Mouse (Mus musculus) heart, postnatal 14 days (tissue): ENCODE data around the gene Herc3. TPM values are rescaled to one million over a fixed set of nuclear protein-coding genes. Genes with fewer than 3 reads are reported as not detected.
A peak's percentile ranks its signal among the peaks of the same experiment; 100 is the strongest.
"Not testable (repeated sequence)": the region's sequence is repeated elsewhere in the genome, so short reads cannot be mapped to it uniquely, and the experiment has no call there.

ENCODE experiments used
- DNase-seq, 2 experiments: peaks; one replicate each; pipeline ENCODE4 v3.0.0; 2021 to 2022
- intact Hi-C: fragments of 180-260 bp; cut with DNase I; formaldehyde crosslinking; loops from one replicate; pipeline ENCODE4 v1.15.1; 2025
- long read RNA-seq, 2 experiments: library from polyadenylated mRNA; stranded (forward); transcript quantifications; one replicate each; pipeline ENCODE4 v2.0.0; 2021
- total RNA-seq, 2 experiments: library from RNA; stranded (reverse); gene quantifications; 2 replicates each; pipeline ENCODE4 v1.2.3; 2021

Herc3 gene
- 10 to 100 TPM; 77.2 to 78.4 TPM for total RNA-seq
- long read RNA-seq, experiment 1, partial matches to known transcripts, result 15 of 32 reads
- long read RNA-seq, experiment 1, other reads (novel, unspliced or antisense), result 17 of 32 reads
- long read RNA-seq, experiment 2, partial matches to known transcripts, result 17 of 35 reads
- long read RNA-seq, experiment 2, other reads (novel, unspliced or antisense), result 18 of 35 reads

DNA sequence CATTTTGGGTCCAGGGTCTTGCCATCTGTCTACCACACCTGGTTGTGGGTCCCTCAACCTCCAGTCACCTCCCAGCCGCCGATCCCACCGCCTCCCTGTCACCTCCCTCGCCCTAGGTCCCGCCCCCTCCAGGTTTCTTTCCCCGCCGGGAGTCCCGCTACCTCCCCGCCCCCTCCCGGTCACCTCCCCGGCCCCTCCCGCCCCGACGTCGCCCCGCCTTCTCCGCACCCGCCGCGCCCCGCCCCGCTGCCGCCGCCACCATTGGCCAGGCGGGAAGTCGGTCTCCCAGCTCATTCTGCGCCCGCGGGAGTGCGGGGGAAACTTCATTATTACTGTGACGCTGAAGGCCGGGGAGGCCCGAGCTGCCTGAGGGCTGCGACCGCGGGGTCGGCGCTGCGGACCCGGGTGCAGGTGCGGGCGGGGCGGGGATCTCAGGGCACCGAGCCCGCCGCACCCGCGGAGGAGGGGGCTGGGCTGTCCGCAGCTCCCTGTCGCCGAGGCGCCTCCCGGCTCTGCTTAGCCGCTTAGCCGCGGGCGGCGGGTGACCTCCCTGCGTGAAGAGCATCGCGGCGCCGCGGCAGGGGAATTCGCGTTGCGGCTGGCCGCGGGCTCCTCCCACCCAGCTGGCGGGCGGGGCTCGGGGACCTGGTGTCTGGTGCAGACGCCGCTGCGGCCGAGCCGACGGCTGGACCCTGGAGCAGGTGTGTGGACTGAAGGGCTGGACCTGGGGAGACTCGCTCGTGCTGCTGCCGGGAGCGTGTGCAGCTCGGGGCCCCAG is at the start of gene Herc3:
Gene Herc3, plus strand, starts transcription at position 234 of the 778 bp plus-strand sequence.
- peak; percentile 87 for DNase-seq
- intact Hi-C loops, result no loop called here

DNA sequence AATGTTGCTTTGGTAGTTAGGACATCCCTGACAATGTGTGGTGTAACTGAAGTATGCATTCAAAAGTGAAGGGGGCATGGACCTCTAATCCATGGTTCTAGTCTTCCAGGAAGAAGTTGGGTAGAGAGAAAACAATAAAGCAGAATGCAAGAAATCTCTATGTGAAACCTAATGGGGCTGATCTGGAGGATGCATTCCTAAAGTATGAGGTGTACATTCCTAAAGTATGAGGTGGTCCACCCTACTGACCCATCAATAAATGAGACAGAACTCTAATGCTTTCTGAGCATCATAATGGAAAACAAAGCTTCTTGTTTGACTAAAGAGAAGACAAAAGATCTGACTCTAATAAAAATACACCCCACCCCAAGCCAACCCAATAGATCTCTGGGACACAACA is 29.9 kb upstream of the Herc3 start:
- no peak for DNase-seq
- intact Hi-C loops, result no loop called here

DNA sequence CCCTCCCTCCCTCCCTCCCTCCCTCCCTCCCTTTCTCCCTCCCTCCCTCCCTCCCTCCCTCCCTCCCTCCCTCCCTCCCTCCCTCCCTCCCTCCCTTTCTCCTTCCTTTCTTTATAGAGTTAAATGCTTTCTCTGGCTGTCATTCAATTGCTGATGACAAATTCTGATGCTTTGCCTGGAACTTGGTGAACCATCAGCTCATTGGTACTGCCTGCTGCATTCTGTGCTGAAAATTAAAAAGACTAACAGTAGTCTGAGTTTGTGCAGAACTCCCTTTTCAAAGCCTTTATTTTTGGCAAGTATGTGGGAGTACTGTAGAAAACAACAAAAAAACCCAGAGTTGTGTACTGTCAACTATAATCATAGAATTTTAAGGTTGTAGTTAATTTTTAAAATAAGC is 16.9 kb upstream of the Herc3 start:
- intact Hi-C loops, result no loop called here
- DNase-seq, result no peak

DNA sequence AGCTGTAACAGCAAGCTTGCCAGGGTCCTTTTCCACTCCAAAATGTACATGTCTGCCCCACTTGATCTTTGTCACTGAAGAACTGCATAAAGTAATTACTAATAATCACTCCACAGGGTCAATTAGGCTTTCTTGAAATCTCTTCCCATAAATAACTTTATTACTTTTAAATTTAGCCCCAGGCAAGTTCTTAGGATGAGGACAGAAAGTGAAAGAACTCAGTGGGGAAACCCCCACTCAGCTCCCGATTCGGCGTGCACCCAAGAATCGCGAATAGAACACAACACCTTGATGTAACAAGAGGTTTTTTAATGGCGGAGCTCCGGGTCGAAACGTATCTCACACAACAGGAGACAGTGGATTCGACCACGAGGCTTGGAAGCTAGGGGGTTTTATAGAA is 14.2 kb upstream of the Herc3 start:
- intact Hi-C loops, DNase-seq: not testable (repeated sequence)

DNA sequence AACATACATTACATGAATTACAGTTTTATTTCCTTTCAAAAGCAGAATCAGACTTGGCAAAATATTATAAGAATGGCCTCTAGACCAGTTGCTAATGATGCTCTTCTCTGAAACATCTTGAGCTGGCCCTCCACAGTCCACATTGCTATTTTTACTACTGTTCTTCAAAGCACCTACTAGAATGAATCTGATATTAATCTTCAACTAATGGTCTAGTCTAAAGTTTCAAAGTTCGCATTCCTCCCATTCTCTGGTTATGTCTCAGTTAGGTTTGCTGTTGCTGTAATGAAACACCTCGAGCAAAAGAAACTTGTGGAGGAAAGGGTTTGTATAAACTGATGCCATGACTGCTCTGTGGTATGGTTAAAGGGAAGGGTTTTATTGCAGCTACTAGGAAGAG is 5.6 kb upstream of the Herc3 start:
- DNase-seq, result no peak
- intact Hi-C loops, result no loop called here

DNA sequence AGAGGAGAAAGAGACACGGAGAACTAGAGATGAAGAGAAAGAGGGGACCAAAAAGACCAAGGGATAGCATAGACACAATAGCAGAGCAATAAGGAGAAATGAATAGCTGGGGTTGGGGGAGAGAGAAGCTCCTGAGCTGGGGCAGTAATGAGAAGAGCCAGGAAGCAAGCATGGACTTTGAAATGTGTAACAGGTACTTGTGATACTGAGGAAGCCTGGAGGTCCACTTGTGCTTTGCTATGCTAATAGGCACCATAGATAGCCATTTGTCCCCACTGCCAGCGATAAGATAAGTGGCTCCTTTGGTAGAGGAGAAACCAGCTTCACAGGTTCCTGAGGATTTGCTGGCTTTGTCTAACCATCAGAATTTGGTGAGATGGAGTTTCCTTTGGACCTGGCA is 5.2 kb upstream of the Herc3 start:
- DNase-seq, result no peak
- intact Hi-C loops, result no loop called here

DNA sequence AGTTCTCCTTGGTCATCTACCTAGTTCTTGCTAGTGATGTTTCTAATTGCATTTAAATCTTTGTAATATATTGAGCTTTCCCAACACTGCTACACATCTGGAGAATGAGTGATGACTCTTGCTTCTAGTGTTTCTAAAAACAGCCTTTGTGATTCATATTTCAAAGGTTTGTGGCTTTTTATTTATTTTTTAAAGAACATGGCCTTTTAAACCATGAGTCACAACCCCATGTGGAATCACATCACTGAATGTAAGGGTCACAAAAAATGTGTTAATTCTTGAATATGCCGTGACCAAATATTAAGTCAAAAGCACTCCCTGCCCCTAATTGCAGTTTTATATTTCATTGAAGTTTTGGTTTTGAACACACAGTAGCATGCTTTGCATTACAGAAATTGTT is 2.7 kb upstream of the Herc3 start:
- DNase-seq, result no peak
- intact Hi-C loops, result no loop called here

DNA sequence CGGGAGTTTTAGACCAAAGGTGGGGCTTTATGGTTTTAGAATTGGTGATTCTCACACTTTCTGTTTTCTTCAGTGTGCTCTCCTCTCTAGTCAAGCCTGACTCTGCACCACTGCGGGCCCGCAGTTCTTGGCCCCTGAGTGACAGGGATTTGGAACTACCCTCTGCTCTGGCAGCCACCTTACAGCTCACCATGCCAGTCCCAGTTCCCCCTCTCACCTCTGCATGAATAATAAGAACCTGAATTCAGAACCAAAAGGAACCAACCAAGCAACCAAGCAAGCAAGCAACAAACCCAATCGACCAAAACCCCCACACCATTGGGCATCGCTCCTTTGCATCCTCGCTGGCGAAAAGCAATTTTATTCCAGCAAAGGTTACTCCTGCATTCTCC is 429 bp upstream of the Herc3 start:
- DNase-seq, result no peak
- intact Hi-C loops, result no loop called here

DNA sequence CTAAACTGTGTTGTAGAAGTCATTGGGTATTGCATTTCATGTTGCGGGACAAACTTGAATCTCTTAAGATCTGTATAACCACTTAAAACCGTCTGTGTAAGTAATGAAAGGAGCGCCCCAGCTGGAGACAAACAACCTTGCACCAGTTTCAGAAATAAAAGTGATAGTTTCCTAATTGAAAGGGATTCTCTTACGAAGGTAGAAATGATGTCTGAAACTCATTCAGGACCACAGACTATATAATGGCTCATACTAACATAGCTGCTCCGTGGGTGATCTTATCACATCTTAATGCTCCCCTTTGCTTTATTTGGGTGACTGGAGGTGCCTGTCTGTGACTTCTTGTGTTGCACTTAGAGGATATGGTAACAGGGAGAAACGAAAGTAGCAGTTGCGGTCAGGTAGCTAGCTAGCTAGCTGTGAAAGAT is 1.3 kb downstream of the Herc3 start:
- peak in 1 of 2 experiments; percentile 15 for DNase-seq
- intact Hi-C loops, result no loop called here

DNA sequence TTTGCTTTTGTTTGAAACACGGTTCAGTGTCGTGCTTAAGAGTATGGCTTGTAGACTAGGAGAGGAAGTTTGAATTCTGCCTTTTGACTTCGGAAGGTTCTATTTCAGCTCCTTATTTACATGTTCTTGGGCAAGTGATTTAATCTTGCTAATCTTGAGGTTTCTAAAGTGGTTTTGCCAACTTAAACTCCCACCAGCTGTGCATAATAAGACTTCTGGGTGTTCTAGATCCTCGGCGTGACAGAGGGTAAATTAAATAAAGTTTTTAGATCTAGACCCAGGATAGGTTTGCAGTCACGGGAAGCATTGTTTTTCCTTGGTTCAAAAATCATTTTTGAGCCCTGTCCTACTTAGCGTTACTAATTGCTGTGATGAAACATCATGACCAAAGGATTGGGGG is 3.2 kb downstream of the Herc3 start:
- DNase-seq, result no peak
- intact Hi-C loops, result no loop called here

DNA sequence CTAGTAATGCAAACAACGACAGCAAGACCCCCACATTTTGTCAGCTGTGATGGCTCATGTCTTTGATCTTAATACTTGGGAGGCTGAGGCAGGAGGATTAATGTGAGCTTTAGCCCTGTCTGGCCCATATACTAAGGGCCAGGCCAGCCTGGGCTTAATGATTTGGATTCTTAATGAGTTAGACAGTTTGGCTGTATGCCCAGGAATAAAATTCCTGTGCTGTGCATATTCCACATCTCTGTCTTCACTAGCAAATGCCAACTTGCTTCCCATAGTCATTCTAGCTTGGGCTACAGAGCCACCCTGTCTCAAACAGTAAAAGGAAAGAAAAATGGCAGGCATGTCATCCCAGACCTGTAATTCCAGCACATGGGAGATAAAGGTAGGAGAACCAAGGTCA is 4.3 kb downstream of the Herc3 start:
- no peak for DNase-seq
- intact Hi-C loops, result no loop called here

DNA sequence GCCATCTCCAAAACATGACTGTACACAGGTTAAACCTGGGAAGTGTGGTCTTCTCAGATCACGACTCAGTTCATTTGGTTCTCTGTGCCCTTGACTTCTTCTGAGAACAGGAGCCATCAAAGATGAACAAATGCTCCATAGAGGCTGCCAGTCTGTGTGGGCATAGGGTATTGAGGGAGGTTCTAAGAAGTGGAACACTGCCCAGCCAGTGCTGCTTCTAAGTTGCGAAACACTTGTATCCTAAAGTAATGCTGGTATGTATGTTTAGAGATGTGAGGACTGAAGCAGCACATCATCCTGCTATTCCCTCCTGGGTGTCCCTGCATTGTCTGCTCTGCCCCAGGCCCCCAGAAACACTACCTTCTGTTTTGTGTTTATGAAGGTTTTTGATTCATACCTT is 5.2 kb downstream of the Herc3 start:
- no peak for DNase-seq
- intact Hi-C loops, result no loop called here

DNA sequence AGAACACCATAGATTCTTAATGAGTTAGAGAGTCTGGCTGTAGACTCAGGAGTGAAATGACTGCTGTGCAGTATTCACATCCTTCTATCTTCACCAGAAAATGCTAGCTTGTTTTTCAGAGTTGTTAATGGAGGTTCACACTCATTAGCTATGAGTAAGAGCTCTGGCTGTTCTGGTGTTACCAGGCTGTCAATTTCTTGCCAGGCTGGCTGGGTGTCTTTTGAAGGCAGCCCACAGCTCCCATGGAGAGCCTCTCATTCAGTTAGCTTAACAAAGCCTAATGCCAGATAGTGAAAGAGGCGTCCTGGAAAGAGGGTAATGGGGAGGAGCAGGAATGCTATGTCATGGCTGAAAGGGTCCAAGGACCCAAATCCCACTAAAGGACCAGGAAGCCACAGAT is 6.7 kb downstream of the Herc3 start:
- no peak for DNase-seq
- intact Hi-C loops, result no loop called here

DNA sequence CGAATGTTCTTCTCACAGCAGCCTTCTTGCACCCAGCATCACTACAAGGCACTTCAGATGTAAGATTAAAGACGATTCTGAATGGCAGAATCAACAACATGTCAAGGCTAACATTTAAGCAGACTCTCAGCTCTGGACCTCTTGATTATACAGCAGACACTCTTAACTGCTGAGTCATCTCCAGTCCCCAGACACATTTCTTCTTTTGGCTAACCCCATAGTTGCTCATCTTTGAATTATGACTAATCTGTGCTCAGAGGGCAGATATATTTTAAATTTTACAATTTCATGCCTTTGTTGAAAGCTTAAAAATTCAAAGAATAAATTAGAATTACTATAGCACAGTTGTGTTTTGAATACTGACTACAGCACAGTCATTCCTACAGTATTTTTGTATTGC is 9.9 kb downstream of the Herc3 start:
- DNase-seq, result no peak
- intact Hi-C loops, result no loop called here

DNA sequence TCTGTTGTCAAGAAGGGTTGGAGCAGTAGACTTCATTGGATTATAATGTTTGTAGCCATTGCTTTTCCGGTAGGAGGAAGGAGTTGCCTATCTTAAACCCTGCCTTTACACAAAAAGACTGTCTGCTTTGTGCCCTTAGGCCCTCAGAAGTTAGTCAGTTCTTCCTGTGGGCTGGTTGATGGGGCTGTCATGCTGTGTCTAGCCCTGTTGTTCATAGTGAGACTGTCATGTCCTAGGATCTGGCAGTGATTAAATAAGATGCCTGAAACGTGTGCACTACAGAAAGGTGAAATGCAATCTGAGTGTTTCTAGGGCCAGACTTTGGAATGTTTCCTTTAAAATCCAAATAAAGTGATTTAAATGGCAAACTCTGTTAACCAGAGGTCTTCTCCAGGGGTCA is 10.9 kb downstream of the Herc3 start:
- no peak for DNase-seq
- intact Hi-C loops, result no loop called here

DNA sequence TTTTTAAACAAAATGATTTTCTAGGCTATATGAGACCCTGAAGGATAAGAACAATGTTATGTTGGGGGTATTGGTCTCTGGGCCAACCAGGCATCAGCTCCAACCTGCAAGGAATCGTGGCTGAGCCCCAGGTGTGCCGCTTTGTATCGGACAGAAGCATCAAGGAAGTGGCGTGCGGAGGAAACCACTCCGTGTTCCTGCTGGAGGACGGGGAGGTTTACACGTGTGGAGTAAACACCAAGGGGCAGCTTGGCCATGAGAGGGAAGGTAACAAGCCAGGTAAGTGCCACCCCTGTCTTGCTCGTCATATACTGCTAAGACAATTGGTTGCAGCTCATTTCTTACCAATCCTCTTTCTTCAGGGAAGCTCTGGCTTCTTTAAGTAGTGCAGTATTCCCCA is 12.3 kb downstream of the Herc3 start:
- intact Hi-C loops, result no loop called here
- no peak for DNase-seq

DNA sequence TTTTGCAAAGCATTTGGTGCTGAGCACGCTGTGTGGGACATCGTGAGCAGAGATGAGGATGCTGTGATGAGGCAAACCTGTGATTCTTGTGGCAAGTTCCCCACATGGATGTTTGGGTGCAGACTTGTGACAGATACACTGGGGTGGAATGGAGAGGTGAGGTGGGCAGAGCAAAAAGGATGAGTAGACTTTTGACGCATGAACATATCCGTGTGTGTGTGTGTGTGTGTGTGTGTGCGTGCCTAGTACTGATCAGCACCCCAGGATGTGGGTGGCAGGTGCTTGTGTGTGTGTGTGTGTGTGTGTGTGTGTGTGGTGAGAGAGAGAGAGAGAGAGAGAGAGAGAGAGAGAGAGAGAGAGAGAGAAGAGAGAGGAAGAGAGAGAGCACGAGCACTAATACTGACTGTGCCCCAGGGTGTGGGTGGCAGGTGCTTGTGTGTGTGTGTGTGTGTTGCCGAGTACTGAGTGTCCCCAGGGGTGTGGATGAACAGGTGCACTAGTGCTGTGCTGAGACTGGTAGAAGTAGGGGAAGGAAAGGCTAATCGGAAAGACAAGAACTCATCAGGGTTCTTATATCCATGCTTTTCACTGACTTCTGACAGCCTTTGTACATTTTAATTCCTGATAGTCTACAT is 13.0 kb downstream of the Herc3 start:
- DNase-seq, result no peak
- intact Hi-C loops, result no loop called here

DNA sequence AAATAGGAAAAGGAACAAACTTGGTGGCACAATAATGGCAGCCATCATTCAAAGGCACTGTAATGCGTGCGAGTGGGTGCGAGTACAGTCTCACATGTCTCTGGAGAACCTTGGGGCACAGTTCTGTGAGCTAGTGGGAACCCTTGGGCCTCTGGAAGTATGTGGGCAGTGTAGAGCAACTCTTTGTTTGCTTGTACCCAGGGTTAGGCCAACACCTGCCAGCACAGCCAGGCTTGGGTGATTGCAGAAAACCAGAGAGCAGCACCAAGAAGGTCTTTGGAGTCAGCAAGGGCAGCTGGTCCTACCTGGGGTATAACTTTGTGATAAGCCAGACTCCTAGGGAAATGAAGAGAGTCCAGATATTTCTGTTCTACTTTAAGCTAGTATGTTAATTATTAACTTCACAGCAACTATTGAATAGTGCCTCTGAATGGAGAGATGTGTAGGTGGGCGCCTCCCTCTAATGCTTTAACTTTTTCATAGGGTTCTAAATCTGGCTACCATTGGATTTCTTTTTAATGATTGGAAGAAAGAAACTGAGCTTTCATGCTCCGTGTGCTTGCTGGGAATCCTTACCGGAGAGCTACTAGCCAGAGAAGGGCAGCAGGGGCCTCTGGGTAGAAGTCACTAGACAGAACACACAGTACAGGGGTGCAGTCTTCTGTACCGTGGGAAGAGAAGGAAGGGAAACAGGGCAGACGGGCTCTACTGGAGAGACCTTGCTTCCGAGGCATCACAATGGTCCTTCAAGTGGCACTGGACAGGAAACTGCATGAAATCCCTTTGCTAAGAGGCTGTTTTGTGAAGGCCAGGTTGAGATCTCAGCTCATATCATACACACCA is 15.8 kb downstream of the Herc3 start:
- intact Hi-C loops, result no loop called here
- no peak for DNase-seq

DNA sequence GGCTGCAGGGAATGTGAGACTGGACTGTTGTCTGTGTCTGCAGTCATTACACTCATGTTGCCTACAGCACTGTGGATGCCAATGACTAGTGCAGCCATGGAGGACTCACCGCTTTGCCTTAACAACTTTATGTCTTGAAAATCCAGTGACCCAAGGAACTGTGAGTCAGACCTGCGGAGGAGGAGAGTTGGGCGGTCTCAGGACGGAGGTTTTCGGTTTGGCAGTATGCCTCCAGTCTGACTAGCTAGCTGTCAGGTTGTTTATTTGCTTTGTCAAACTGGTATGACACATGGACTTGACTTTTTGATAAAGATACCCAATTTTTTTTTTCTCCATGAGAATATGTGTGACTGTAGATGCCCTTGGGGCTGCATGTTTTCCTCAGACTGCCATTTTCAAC is 16.6 kb downstream of the Herc3 start:
- intact Hi-C loops, result no loop called here
- DNase-seq, result no peak

DNA sequence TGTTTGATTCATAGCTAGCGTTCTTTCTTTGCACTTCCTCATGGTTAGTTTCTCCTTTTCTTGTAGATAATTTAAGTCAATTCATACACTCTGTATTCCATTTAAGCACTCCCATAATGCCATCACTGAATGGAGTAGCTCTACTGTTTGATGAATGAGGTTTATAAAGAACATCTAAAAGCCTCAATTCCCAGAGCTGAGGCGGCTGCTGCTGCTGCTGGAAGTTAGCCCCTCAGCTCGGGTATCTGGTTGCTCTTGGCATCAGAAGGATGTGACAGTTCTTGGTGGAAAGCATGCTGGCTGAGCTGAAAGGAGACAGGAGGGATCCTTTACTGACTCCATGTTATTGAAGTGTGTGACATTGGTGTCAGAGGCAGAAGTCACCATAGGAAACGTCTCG is 18.1 kb downstream of the Herc3 start:
- no peak for DNase-seq
- intact Hi-C loops, result no loop called here

DNA sequence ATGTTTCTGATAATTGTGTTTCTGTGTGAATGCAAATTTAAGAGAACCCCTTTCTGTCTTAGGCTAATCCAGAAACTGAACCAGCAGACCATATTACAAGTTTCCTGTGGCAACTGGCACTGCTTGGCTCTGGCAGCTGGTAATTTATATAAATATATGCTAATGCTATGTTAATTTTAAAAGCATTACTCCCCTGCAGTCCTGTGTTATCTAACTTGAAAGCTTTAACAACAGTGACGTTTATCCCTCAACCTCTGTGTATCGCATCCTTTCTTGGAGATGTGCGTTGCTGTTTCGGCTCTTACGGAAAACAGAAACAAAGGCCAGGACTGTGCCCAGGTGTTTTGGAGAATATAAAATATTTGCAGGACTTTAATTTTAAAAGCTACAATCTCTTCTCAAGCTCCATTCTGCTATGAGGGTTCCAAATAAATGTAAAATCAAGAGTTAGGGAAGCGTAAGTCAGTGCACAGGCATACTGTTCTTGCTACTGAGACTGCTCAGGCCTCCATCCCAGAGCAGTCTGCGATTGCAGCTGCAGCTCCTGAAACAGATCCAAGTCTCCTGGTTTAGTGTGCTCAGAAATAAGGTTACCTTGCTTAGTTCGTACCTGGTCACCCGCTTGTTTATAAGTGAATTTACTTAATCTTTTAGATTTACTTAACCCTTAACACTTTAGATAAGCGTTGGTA is 24.6 kb downstream of the Herc3 start:
- DNase-seq, result no peak
- intact Hi-C loops, result no loop called here
